Mouse (Mus musculus) forebrain, embryonic 13.5 days (tissue): ENCODE results near the gene Homer2. TPM values are rescaled to one million over a fixed set of nuclear protein-coding genes. Genes with fewer than 3 reads are reported as not detected.

Experiments used
- ATAC-seq: fragments of 200-750 bp; cut with Nextera tagmentation; 2 replicates; pipeline ENCODE4 v1.8.0; 2017
- H3K27ac ChIP-seq: fragments of 300-500 bp; sonication (generic); 2 replicates; pipeline ENCODE4 v1.5.1; 2015; ENCODE audit warnings: inconsistent platforms, mild to moderate bottlenecking, moderate library complexity
- H3K27me3 ChIP-seq: fragments of 300-500 bp; sonication (generic); 2 replicates; pipeline ENCODE4 v1.6.1; 2015; ENCODE audit warnings: mild to moderate bottlenecking, inconsistent platforms
- H3K36me3 ChIP-seq: fragments of 300-500 bp; sonication (generic); 2 replicates; pipeline ENCODE4 v1.6.1; 2015; ENCODE audit warnings: mild to moderate bottlenecking, inconsistent platforms; ENCODE audit not compliant: poor library complexity, severe bottlenecking
- H3K4me1 ChIP-seq: fragments of 300-500 bp; sonication (generic); 2 replicates; pipeline ENCODE4 v1.6.1; 2015; ENCODE audit warnings: inconsistent platforms
- H3K4me2 ChIP-seq: fragments of 300-500 bp; sonication (generic); 2 replicates; pipeline ENCODE4 v1.6.1; 2015; ENCODE audit warnings: inconsistent platforms, mild to moderate bottlenecking, moderate library complexity
- H3K4me3 ChIP-seq: fragments of 300-500 bp; sonication (generic); 2 replicates; pipeline ENCODE4 v1.5.1; 2015; ENCODE audit warnings: mild to moderate bottlenecking, inconsistent platforms
- H3K9ac ChIP-seq: fragments of 300-500 bp; sonication (generic); 2 replicates; pipeline ENCODE4 v1.6.1; 2015; ENCODE audit warnings: mild to moderate bottlenecking, inconsistent platforms
- H3K9me3 ChIP-seq: fragments of 300-500 bp; sonication (generic); replicated peaks from 2 replicates; pipeline ENCODE4 v1.6.1; 2016; ENCODE audit warnings: inconsistent platforms
- WGBS: fragments of 180-500 bp; shearing (Covaris S2); methylation state at CpG from one replicate; pipeline ENCODE4 v1.1.7; 2015; 5-methylcytosine and 5-hydroxymethylcytosine counted together
- polyA plus RNA-seq: library from polyadenylated mRNA; unstranded; fragments of >200 nt; fragmentation: Nextera tagmentation; extraction: Ambion mirVana; gene quantifications from 2 replicates; pipeline ENCODE4 v1.2.1, GENCODE M21; 2015

Gene Homer2
- polyA plus RNA-seq, 1 experiment from 2014 or later, result 27.8 TPM

DNA sequence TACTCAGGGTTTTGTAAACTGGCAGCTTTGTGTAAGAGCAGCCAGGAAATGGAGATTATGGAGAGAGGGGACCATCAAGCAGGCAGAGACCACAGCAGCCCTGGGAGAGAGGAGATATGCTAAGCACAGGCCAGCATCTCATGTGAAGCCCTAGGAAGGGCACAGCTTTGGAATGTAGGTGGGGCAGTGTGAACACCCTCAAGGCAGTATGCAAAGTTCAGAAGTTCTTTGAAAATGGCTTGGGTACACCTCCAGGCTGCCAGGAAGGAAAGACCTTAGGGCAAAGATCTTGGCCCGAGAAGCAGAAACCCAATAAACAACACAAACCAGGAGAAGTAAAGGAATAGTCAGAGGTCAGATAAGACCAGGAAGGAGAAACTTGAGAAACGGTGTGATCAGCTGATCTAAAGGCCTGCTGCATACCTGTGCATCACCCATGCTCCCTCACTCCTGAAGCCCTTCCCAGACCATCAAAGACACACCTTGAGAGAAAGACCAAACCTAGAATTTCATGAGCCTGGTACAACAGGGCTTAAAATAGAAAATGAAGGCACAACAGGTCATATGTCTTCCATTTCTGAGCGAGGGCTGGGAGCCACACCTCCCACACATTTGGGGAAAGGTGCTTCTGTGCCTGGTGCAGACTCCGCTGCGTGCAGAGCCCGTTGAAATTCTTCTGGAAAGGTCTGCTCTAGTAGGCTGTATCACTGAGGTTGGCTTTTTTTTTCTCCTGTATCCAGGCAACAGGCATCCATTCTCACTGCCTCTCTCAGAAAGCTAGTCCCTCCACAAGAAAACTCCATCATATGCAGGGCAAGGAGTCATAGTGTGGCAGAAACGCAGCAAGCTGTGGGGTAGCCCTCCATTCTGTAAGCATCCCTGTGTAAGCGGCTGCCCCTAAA lies 107.7 kb downstream of the Homer2 start:
- H3K9me3 ChIP-seq, result no peaks in the 10 kb centered on the region
- H3K4me2 ChIP-seq, result no peak overlapping the region
- H3K27me3 ChIP-seq, result no peaks in the 10 kb centered on the region
- 83% methylated on average over 8 of the region's 8 CpGs for WGBS
- H3K27ac ChIP-seq, result no peak overlapping the region
- H3K9ac ChIP-seq, result no peak overlapping the region; the same call in 1 of the 2 replicates
- H3K4me3 ChIP-seq, result no peak overlapping the region
- no peaks in the 10 kb centered on the region for H3K4me1 ChIP-seq
- ATAC-seq, result no peak
- H3K36me3 ChIP-seq, result peaks cover 37% of the 10 kb centered on the region

DNA sequence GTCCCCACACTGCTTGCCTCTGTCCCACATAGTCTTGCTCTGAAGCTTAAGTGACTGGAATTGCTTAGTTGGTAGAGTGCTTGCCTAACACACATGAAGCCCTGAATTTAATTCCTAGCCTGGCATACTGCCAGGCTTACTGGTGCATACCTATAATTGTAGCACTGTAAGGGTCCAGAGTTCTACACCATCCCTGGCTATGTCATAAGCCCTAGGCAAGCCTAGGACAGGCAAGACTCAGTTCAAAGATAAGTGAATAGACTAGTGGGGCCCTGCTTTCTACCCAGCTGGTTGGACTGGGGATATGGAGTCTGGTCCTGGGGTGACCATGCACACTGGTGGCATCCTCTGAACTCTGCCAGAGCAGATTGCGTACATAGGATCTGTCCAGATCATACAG lies 109.7 kb downstream of the Homer2 start:
- no peak overlapping the region for H3K4me2 ChIP-seq
- ATAC-seq, result no peak
- no peaks in the 10 kb centered on the region for H3K27me3 ChIP-seq
- no peaks in the 10 kb centered on the region for H3K9me3 ChIP-seq
- H3K4me1 ChIP-seq, result no peaks in the 10 kb centered on the region
- H3K27ac ChIP-seq, result no peak overlapping the region
- 93% methylated on average over 1 of the region's 1 CpGs for WGBS
- no peak overlapping the region for H3K4me3 ChIP-seq
- no peak overlapping the region for H3K9ac ChIP-seq
- peaks cover 56% of the 10 kb centered on the region for H3K36me3 ChIP-seq

DNA sequence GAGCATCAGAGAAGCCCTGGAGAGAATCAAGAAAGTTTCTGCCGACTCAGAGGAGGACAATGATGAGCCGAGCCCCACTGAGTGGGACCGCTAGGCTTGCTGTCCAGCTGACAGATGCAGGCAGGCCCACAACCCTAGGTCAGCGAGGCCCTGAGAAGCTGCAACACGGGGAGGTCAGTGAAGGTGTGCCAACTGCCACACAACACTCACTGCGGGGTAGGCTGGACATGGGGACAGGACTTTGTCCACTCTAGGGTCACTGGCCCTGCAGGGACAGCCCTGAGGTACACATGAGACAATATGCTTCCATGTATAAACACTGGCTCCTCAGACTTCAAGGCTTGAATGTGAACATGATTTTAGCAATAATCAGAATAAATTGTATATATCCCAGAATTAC lies 111.2 kb downstream of the Homer2 start:
- WGBS, result 87% methylated on average over 6 of the region's 6 CpGs
- Histone ChIP-seq H3K4me2 (no peak overlapping the region), H3K4me3 (no peak overlapping the region), H3K36me3 (peaks cover 71% of the 10 kb centered on the region), H3K4me1 (no peaks in the 10 kb centered on the region), H3K9ac (no peak overlapping the region), H3K27me3 (no peaks in the 10 kb centered on the region), H3K27ac (no peak overlapping the region), H3K9me3 (no peaks in the 10 kb centered on the region)
- ATAC-seq, result no peak

DNA sequence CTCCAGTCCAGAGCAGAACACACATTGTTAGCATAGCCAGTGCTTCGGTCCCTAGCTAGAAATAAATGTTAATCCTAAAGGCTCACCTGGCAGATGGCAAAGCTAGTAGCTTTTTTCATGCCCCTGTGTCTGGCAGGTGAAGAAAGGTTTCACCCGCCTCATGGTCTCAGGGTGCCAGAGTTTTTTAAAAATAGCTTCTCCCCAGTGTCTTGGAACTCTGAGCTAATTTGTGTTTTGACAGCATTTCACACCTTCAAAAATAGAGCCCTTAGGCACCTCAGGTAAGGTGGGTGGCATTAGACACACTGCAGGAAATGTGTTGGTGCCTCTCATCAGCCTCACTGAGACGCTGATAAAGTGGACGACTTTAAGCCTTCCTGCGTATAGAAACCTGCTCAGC lies 112.3 kb downstream of the Homer2 start:
- Histone ChIP-seq H3K9me3 (no peaks in the 10 kb centered on the region), H3K4me3 (no peak overlapping the region), H3K9ac (no peak overlapping the region), H3K4me2 (no peak overlapping the region), H3K4me1 (no peaks in the 10 kb centered on the region), H3K27ac (no peak overlapping the region), H3K36me3 (peaks cover 80% of the 10 kb centered on the region), H3K27me3 (no peaks in the 10 kb centered on the region)
- ATAC-seq, result no peak
- WGBS, result 85% methylated on average over 5 of the region's 5 CpGs

DNA sequence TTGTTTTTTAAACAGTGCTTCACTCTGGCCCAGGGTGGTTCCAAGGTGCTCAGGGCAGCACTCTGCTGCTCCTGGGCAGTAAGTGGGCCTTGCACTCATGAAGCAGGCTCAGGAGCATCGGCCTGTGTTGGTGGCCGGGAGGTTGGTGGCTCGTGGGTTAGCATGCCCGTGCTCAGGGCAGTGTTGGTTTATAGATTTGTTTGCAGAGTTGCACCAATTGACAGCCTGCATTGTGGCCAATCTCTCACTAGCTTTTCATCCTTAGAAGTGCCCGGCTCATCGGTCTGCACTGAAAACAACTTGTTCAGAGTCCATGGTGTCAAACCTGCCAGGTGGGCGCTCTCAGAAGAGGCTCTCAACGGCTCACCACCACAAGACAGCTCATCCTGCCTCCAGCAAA lies 113.9 kb downstream of the Homer2 start:
- peaks cover 91% of the 10 kb centered on the region for H3K36me3 ChIP-seq
- H3K4me3 ChIP-seq, result no peak overlapping the region
- no peak overlapping the region for H3K9ac ChIP-seq
- no peak for ATAC-seq
- H3K4me2 ChIP-seq, result no peak overlapping the region
- no peaks in the 10 kb centered on the region for H3K27me3 ChIP-seq
- no peaks in the 10 kb centered on the region for H3K4me1 ChIP-seq
- H3K9me3 ChIP-seq, result no peaks in the 10 kb centered on the region
- no peak overlapping the region for H3K27ac ChIP-seq
- 88% methylated on average over 8 of the region's 8 CpGs for WGBS

DNA sequence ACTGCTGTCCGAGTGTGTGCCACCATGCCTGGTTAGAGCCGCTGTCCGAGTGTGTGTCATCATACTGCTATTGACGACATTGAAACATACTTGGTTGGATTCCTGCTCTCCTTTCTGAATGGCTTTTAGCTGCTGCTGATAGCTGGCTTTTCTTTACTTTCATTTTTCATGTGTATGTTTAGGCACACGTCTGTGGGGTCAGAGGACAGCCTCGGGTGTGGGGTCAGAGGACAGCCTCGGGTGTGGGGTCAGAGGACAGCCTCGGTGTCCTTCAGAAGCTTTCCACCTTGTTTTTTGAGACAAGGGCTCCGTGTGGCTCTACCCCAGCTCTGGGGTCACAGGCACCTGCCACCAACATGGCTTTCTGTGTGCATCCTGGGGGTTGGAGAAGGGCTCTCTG lies 114.6 kb downstream of the Homer2 start:
- Histone ChIP-seq H3K27me3 (no peaks in the 10 kb centered on the region), H3K9ac (no peak overlapping the region), H3K4me3 (no peak overlapping the region), H3K9me3 (no peaks in the 10 kb centered on the region), H3K4me1 (no peaks in the 10 kb centered on the region), H3K27ac (no peak overlapping the region), H3K36me3 (peaks cover 90% of the 10 kb centered on the region), H3K4me2 (no peak overlapping the region)
- 91% methylated on average over 9 of the region's 9 CpGs for WGBS
- no peak for ATAC-seq

DNA sequence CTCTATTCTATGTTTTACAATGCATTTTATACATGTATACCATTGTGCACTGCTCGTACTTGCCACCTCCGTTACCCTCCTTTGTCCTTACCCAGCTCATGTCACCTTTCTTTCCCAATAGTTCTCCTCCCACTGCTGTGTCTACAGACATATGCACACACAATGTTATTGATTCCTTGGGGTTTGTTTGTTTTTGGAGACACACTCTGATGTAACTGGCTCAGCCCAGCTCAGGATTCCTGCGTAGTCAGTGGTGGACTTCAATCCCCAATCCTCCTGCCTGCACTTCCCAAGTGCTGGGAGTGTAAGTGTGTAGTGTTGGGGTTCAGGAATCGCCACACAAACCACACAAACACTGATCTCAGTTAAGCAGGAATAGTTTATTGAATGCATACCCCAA lies 120.1 kb downstream of the Homer2 start:
- H3K9ac ChIP-seq, result no peak overlapping the region
- no peak overlapping the region for H3K27ac ChIP-seq
- H3K4me1 ChIP-seq, result no peaks in the 10 kb centered on the region
- no peaks in the 10 kb centered on the region for H3K9me3 ChIP-seq
- H3K4me2 ChIP-seq, result no peak overlapping the region
- ATAC-seq, result no peak
- 88% methylated on average over 4 of the region's 4 CpGs for WGBS
- H3K36me3 ChIP-seq, result peaks cover 70% of the 10 kb centered on the region
- H3K27me3 ChIP-seq, result no peaks in the 10 kb centered on the region
- no peak overlapping the region for H3K4me3 ChIP-seq

DNA sequence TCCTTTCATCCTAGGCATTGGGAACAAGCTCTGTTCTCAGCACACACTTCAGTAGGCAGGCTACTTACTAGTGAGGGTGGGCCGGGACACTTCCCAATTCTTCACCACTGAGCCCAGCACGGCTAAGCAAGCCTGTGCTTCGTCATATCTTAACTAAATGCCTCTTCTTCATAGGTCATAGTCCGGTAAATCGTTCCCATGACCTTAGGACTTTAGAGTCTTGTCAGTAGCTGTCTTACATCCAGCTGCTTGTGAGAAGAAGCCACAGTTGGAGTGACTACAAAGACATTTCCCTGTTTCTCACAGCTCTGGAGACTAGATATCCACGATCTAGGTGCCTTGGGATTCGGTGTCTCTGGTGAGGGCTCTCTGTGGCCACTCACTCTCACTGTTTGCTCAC lies 122.0 kb downstream of the Homer2 start:
- no peaks in the 10 kb centered on the region for H3K27me3 ChIP-seq
- H3K9me3 ChIP-seq, result no peaks in the 10 kb centered on the region
- no peak for ATAC-seq
- H3K9ac ChIP-seq, result no peak overlapping the region
- H3K4me2 ChIP-seq, result no peak overlapping the region
- no peaks in the 10 kb centered on the region for H3K4me1 ChIP-seq
- no peak overlapping the region for H3K4me3 ChIP-seq
- H3K36me3 ChIP-seq, result peaks cover 52% of the 10 kb centered on the region
- WGBS, result 94% methylated on average over 7 of the region's 7 CpGs
- no peak overlapping the region for H3K27ac ChIP-seq

DNA sequence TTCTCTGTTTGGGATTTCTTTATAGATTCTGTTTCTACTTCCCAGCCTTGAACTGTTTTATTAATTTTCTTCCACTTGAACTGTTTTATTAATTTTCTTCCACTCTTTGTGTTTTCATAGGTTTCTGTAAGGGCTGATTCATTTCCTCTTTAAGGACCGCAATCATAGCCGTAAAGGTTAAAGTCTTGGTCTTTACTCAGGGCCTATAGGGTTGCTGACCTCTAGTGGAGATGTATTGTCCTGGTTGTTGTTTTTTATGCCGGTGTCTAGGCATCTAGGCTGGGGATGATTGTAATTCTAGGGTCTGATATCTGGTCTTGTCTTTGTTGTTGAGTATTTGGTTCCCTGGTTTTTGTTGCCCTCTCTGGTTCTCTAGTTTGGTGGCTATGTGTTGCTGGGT lies 123.8 kb downstream of the Homer2 start:
- peaks cover 53% of the 10 kb centered on the region for H3K36me3 ChIP-seq
- no peaks in the 10 kb centered on the region for H3K9me3 ChIP-seq
- no peak overlapping the region for H3K4me3 ChIP-seq
- no peak overlapping the region for H3K9ac ChIP-seq
- no peaks in the 10 kb centered on the region for H3K4me1 ChIP-seq
- no peak overlapping the region for H3K27ac ChIP-seq
- H3K27me3 ChIP-seq, result no peaks in the 10 kb centered on the region
- ATAC-seq, result no peak
- 65% methylated on average over 3 of the region's 3 CpGs for WGBS
- H3K4me2 ChIP-seq, result no peak overlapping the region

DNA sequence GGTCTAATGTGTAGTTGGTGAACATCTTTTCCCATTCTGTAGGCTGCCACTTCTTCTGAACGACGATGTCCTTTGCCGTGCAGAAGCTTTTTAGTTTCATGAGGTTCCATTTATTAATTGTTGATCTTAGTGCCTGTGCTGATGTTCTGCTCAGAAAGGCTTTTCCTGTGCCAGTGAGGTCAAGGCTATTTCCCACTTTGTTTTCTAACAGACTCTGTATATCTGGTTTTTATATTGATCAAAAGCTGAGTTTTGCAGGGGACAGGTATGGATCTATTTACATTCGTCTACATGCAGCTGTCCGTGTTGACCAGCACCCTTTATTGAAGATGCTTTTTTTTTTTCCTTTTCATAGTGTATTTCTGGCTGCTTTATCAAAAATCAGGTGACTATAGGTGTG lies 128.0 kb downstream of the Homer2 start:
- Histone ChIP-seq H3K9ac (no peak overlapping the region), H3K4me3 (no peak overlapping the region), H3K36me3 (peaks cover 36% of the 10 kb centered on the region), H3K4me1 (no peaks in the 10 kb centered on the region), H3K27me3 (no peaks in the 10 kb centered on the region), H3K27ac (no peak overlapping the region), H3K4me2 (no peak overlapping the region), H3K9me3 (no peaks in the 10 kb centered on the region)
- ATAC-seq, result no peak
- WGBS, result 95% methylated on average over 5 of the region's 5 CpGs

DNA sequence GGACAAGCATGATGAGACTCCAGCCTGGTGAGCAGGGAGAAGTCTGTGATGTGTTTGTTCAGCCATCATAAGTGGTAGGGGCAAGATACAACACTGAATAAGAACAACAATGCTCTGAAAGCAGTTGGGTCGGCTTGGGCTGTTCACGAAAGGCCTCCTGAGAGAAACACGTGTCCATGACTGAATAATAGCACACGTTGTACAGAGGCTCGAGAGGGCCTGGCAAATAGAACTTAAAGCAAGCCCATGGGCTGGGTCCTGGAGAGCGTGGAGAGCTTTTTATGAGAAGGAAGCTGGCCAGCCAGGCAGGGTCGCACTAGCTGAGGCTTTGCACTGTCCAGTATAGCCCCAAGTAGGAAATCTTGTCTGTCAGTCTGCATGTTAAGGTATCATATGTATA lies 128.9 kb downstream of the Homer2 start:
- H3K4me1 ChIP-seq, result peaks cover 4% of the 10 kb centered on the region; the same call in 1 of the 2 replicates
- no peak overlapping the region for H3K9ac ChIP-seq
- H3K27me3 ChIP-seq, result no peaks in the 10 kb centered on the region
- no peak overlapping the region for H3K4me2 ChIP-seq
- H3K27ac ChIP-seq, result no peak overlapping the region
- H3K4me3 ChIP-seq, result no peak overlapping the region
- peaks cover 36% of the 10 kb centered on the region for H3K36me3 ChIP-seq
- ATAC-seq, result no peak
- 94% methylated on average over 7 of the region's 7 CpGs for WGBS
- no peaks in the 10 kb centered on the region for H3K9me3 ChIP-seq

DNA sequence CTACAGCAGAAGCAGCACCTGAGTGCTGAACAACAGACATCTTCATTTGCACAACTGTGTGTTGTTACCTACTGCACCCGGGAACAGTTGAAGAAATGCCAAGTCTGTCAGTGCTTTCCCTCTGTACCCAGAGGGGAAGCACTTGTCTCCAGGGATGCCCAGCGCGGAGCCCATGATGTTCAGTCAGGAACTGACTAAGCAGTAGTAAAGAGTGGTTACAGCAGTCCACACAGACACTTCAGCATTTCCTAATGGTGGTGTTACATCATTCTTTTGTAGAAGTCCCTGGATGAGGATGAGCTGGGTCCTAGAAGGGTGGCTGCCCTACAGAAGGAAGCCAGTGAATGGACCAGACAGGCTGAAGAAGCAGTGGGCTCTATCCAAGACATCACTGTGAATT lies 129.5 kb downstream of the Homer2 start:
- WGBS, result 96% methylated on average over 3 of the region's 3 CpGs
- Histone ChIP-seq H3K27me3 (no peaks in the 10 kb centered on the region), H3K27ac (no peak overlapping the region), H3K4me2 (no peak overlapping the region), H3K4me1 (peaks cover 9% of the 10 kb centered on the region), H3K36me3 (peaks cover 36% of the 10 kb centered on the region), H3K9ac (no peak overlapping the region), H3K4me3 (no peak overlapping the region), H3K9me3 (no peaks in the 10 kb centered on the region)
- ATAC-seq, result no peak

DNA sequence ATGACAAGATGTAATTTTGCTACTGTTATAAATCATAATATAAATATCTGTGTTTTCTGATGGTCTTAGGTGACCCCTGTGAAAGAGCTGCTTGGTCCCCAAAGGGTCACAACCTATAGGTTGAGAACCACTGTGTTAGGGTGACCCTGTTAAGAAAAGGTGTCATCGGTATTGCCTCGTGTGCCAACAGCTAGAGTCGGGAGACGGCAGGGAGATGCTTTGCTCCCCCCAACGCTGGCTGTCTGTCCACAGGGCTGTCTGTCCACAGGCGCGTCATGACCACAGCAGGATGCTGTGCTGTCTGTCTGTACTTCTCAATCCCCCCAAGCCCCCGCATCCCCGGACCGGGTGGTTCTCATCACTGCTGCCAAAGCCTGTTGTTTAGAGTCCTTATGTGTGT lies 131.7 kb downstream of the Homer2 start:
- Histone ChIP-seq H3K36me3 (peaks cover 36% of the 10 kb centered on the region), H3K27ac (no peak overlapping the region), H3K4me2 (no peak overlapping the region), H3K4me3 (no peak overlapping the region), H3K9me3 (no peaks in the 10 kb centered on the region), H3K9ac (no peak overlapping the region), H3K4me1 (peaks cover 20% of the 10 kb centered on the region), H3K27me3 (no peaks in the 10 kb centered on the region)
- ATAC-seq, result no peak
- WGBS, result 92% methylated on average over 10 of the region's 10 CpGs
